Mouse (Mus musculus): Measurements from ENCODE around the gene Pld3. TPM values are rescaled to one million over a fixed set of nuclear protein-coding genes. Genes with fewer than 3 reads are reported as not detected.

The Pld3 gene
- total RNA-seq, 2 experiments from 2014 or later = 6.6 to 7.7 TPM

DNA sequence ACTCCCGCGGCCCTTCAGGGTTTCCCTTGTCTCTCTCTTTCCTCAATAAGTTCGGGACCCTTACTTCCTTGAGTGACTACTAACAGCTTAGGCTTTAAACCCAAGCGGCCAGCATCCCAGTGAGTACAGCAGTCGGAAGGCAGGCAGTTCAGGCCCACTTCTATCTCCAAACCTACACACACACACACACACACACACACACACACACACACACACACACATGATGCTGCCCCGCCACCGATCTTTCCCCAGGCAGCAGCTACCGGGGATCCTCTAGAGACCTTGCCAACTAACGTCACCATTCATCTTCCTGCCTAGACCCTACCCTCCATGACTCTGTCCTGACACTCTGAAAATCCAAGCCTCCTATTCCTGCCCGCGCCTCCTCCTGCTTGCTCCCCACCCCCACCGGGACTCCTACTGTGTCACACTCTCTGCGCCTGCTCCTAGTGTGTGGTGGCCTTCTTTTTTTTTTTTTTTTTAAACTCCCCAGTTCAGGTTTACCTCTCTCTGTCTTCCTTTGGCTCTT, 65.2 kb downstream of the Pld3 start:
- ATAC-seq (ENCODE audit: poor library complexity, severe bottlenecking) = no peak

DNA sequence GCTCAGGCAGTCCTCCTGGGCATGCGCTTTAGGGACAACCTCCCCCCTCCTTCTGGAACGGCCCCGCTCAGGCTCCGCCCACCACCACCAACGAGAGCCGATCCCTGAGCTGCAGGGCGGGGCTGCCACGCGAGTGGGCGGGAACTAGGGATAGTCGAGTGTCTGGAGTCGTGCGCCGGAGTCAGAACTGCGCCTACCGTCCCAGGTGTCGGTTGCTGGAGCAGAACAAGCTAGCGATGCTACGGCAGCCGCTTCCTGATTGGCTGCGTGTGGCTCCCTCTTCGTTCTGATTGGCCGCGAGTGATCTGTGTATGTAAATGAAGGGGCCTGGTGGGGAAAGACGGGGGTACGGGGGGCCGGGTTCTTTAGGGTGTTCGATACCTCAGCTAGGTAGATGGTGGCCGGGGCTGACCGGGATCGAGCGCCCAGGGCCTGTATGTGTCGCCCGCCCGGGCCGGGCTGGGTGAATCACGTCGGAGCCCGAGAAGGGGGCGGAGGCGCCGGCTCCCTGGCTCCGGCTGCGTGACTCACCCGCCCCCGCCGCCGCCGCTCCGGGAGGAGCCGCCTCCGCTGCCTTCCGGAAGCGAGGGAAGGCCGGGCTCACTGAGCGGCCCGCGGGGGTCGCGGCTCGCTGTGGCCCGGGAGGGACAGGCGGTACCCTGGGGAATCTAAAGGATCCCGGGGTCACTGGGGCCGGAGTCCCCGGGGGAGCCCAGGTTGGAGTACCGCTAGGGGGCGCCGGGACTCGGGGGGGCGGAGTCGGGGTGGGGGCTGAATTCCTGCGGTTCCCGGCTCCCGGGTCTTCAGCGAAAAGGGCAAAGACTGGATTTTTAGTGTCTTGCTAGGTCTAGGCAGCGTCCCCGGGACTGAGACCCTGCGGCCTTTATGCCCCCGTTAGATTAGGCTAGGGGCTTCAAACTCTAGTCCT, 66.0 kb downstream of the Pld3 start, which contains the start of gene Sertad1:
Gene Sertad1, plus strand, starts transcription at position 141 of the 928 bp plus-strand sequence.
- ATAC-seq (ENCODE audit: poor library complexity, severe bottlenecking) = peak; percentile 75

DNA sequence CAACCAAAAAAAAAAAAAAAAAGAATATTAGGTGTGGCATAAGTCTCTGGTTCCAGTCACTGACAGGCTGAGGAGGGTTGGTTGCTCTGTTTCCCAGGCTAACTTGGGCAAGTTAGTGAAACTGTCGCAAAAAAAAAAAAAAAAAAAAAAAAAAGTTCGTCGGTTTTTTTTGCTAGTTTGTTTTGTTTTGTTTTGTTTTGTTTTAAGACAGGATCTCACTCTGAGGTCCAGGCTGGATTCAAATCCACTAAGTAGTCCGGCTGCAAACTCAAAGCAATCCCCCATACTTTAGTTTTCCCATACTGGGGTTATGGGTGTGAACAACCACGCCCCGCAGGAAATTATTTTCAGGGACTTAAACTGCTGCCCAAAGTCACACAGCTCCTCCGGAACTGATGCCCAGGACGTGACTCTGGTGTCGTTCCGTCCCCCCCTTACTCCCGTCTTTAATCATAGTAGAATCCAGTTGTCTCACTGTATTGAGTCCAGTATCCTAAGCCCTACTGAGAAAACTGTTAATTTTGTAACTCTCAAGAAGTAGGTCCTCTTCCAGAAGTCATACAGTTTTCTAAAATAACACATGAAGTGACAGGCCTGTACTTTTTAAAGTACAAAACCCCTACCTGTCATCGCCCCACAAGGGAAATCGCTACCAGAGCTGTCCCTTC, 66.8 kb downstream of the Pld3 start:
- no peak for ATAC-seq (ENCODE audit: poor library complexity, severe bottlenecking)

DNA sequence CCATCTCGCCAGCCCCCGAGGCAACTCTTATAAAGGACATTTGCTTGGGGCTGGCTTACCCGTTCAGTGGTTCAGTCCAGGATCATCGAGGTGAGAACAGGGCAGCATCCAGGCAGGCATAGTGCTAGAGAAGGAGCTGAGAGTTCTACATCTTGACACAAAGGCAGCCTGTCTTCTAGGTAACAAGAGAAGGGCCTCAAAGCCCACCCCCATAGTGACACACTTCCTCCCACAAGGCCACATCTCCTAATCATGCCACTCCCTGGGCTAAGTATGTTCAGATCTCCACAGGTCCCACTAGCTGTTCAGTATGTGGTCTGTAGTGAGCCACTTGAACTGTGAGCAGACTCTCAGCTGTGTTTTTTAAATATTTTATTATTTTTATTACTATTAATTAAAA, 69.2 kb downstream of the Pld3 start:
- no peak for ATAC-seq (ENCODE audit: poor library complexity, severe bottlenecking)

Other genes with a start within 250 kb of the Pld3 start
- gene Ltbp4, start 215.5 kb downstream of the Pld3 start, total RNA-seq (2015) = not detected in 2 replicates
- gene Ltbp4, start 215.5 kb downstream of the Pld3 start, total RNA-seq (2017) = not detected in 2 replicates
- 42.6 and 43.6 TPM in 2 replicates for gene Shkbp1, start 197.2 kb downstream of the Pld3 start, total RNA-seq (2015)
- gene Shkbp1, start 197.2 kb downstream of the Pld3 start, total RNA-seq (2017) = 30.9 and 34.0 TPM in 2 replicates
- not detected in 2 replicates for gene Gm20479, start 195.8 kb downstream of the Pld3 start, total RNA-seq (2015)
- not detected in 2 replicates for gene Gm20479, start 195.8 kb downstream of the Pld3 start, total RNA-seq (2017)
- gene Sptbn4, start 105.5 kb downstream of the Pld3 start, total RNA-seq (2015) = 0.13 and 0.32 TPM in 2 replicates
- gene Sptbn4, start 105.5 kb downstream of the Pld3 start, total RNA-seq (2017) = 0.07 and 0.20 TPM in 2 replicates
- 35.3 and 42.0 TPM in 2 replicates for gene Blvrb, start 105.2 kb downstream of the Pld3 start, total RNA-seq (2015)
- gene Blvrb, start 105.2 kb downstream of the Pld3 start, total RNA-seq (2017) = 15.5 and 16.2 TPM in 2 replicates
- gene Sertad3, start 79.5 kb downstream of the Pld3 start, total RNA-seq (2015) = 5.8 and 7.8 TPM in 2 replicates
- 11.1 and 11.6 TPM in 2 replicates for gene Sertad3, start 79.5 kb downstream of the Pld3 start, total RNA-seq (2017)
- gene Sertad1, start 66.3 kb downstream of the Pld3 start, total RNA-seq (2015) = 17.4 and 18.9 TPM in 2 replicates
- 11.2 and 19.7 TPM in 2 replicates for gene Sertad1, start 66.3 kb downstream of the Pld3 start, total RNA-seq (2017)
- 0.05 and 0.16 TPM in 2 replicates for gene Prx, start 53.9 kb downstream of the Pld3 start, total RNA-seq (2015)
- gene Prx, start 53.9 kb downstream of the Pld3 start, total RNA-seq (2017) = 0.22 TPM in 1 of 2 replicates, not detected in the other
- not detected in 2 replicates for gene Hipk4, start 30.0 kb downstream of the Pld3 start, total RNA-seq (2015)
- not detected in 2 replicates for gene Hipk4, start 30.0 kb downstream of the Pld3 start, total RNA-seq (2017)
- 9.4 and 9.9 TPM in 2 replicates for gene 2310022A10Rik, start within 50 bp of the Pld3 start, total RNA-seq (2015)
- gene 2310022A10Rik, start within 50 bp of the Pld3 start, total RNA-seq (2017) = 3.3 and 7.2 TPM in 2 replicates
- 40.2 TPM in 2 replicates for gene Akt2, start 38.3 kb upstream of the Pld3 start, total RNA-seq (2015)
- gene Akt2, start 38.3 kb upstream of the Pld3 start, total RNA-seq (2017) = 53.8 and 55.7 TPM in 2 replicates
- gene Ttc9b, start 100.7 kb upstream of the Pld3 start, total RNA-seq (2015) = not detected in 2 replicates
- gene Ttc9b, start 100.7 kb upstream of the Pld3 start, total RNA-seq (2017) = not detected in 2 replicates
- gene Map3k10, start 121.4 kb upstream of the Pld3 start, total RNA-seq (2015) = 1.7 and 2.4 TPM in 2 replicates
- gene Map3k10, start 121.4 kb upstream of the Pld3 start, total RNA-seq (2017) = 2.3 and 4.3 TPM in 2 replicates
- 0.46 and 1.4 TPM in 2 replicates for gene Zfp607b, start 136.1 kb upstream of the Pld3 start, total RNA-seq (2015)
- gene Zfp607b, start 136.1 kb upstream of the Pld3 start, total RNA-seq (2017) = 0.41 and 1.6 TPM in 2 replicates
- gene Zfp60, start 178.2 kb upstream of the Pld3 start, total RNA-seq (2015) = 4.6 and 5.1 TPM in 2 replicates
- 3.3 and 4.3 TPM in 2 replicates for gene Zfp60, start 178.2 kb upstream of the Pld3 start, total RNA-seq (2017)

Data from megakaryocyte, adult 5-6 weeks (primary cell).